Mouse (Mus musculus) telencephalon, adult 2 months (tissue): ENCODE data around the gene Nanos3.

ENCODE experiments used
- DNase-seq: peaks from one replicate; pipeline ENCODE4 v3.0.0-alpha.2; 2011; ENCODE audit warnings: low read depth, low spot score

Nanos3 gene

GRCm38 (mm10) chr8:84127202-84127901 is 57.7 kb downstream of the Nanos3 start:
- DNase-seq, result no peak

GRCm38 (mm10) chr8:84126742-84127141 is 58.3 kb downstream of the Nanos3 start:
- no peak for DNase-seq

GRCm38 (mm10) chr8:84125656-84126055 is 59.4 kb downstream of the Nanos3 start, which contains the start of gene Podnl1:
Gene Podnl1, plus strand, starts transcription at chr8:84125989.
- DNase-seq, result no peak
